Mouse (Mus musculus): ENCODE measurements around the gene Fam118b. TPM values are rescaled to one million over a fixed set of nuclear protein-coding genes. Genes with fewer than 3 reads are reported as not detected.
A peak's percentile ranks its signal among the peaks of the same experiment; 100 is the strongest.

Gene Fam118b
- total RNA-seq (2012; rRNA removed), result 22.0 and 23.4 TPM in 2 replicates
- 10 to 100 TPM in 1 of 2 experiments, not detected in 1; 30.9 TPM for polyA plus RNA-seq (2012; ENCODE audit: insufficient read depth in 1 of 2, insufficient read length in 2 of 2, low read depth in 1 of 2, low replicate concordance in 2 of 2, missing spikeins in 1 of 2)

DNA sequence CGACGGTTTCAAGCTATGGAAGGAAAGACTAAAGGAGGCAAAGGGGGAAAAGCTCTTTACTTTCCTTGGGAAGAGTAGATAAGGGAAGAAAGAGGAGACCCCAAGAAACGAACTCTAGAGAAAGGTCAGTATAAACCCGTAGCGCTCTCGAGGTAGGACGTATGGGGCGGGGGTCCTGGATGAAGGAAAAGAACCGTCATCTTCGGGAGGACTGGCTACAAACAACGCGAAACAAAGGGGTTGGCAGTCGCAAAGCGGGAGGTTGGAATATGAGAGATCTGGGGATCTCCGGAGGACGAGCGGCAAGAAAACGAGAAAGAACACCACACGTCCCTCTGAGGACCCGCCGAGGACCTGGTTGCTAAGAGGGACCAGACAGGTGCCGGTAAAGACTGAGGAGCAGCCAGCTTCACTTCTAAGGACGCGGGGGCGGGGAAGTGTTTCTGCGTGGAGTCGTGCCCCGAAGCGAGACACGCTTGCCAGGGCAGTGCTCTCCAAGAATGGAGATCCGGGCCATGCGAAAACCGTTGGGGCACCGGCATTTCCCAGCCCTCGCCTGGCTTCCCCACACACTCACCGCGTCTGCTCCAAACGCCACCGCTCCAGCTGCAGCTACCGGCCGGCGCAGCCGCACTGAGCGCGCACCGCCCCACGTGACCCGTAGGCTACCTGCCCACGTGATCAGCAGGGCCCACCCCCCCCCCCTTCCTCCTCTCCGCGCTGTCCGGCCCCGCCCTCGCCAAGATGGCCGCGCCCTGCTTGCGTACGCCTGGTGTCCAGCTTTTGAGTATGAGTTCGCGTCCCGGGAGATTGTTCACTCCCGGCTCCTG lies at the start of gene Fam118b, which contains the start of gene Rpusd4:
Fam118b (minus strand) TSS at position 660 of the 830 bp plus-strand sequence.
Rpusd4 (plus strand) TSS at position 720 of the 830 bp plus-strand sequence.
- peak; percentile 96 for DNase-seq (ENCODE audit: low read depth, low spot score)
- peaks cover 22% of the 10 kb centered on the region for H3K79me2 ChIP-seq (ENCODE audit: control insufficient read depth, insufficient read depth, low read length, poor library complexity)
- peak within 1 kb of the TSS; percentile 98 for H3K9ac ChIP-seq (ENCODE audit: control insufficient read depth, low read depth, low read length, poor library complexity, severe bottlenecking)
- peak within 1 kb of the TSS; percentile 95 to 98 for H3K4me3 ChIP-seq (ENCODE audit: control insufficient read depth in 1 of 2, insufficient read depth in 1 of 2, low read depth in 2 of 2, low read length in 2 of 2)
- no peaks in the 10 kb centered on the region for H3K27me3 ChIP-seq (ENCODE audit: control insufficient read depth in 1 of 2, insufficient read depth in 2 of 2, low read length in 2 of 2)
- peaks cover 2 to 54% of the 10 kb centered on the region in 2 experiments for H3K36me3 ChIP-seq (ENCODE audit: control insufficient read depth in 1 of 2, insufficient read depth in 2 of 2, low read length in 2 of 2)
- H3K9me3 ChIP-seq (replicated peaks; ENCODE audit: insufficient read depth, low read length), result no peaks in the 10 kb centered on the region
- H3K27ac ChIP-seq (ENCODE audit: control insufficient read depth, low read depth, low read length), result peak within 1 kb of the TSS; percentile 81
- peaks cover 16 to 37% of the 10 kb centered on the region in 2 experiments for H3K4me1 ChIP-seq (ENCODE audit: control insufficient read depth in 1 of 2, insufficient read depth in 2 of 2, low read length in 2 of 2)
- TF ChIP-seq POLR2AphosphoS2 (IDR thresholded peaks at IDR 0.05; ENCODE audit: low read length) (peak; percentile 84), HCFC1 (IDR thresholded peaks at IDR 0.05; ENCODE audit: low read depth, low read length) (peak; percentile 82), SMC3 (IDR thresholded peaks at IDR 0.05; ENCODE audit: low read depth, low read length) (no peak), RCOR1 (IDR thresholded peaks at IDR 0.05; ENCODE audit: low read depth, low read length) (no peak), NRF1 (IDR thresholded peaks at IDR 0.05; ENCODE audit: insufficient read depth, low read depth, low read length, poor library complexity, severe bottlenecking) (peak; percentile 91), MEF2A (IDR thresholded peaks at IDR 0.05; ENCODE audit: extremely low read depth, insufficient replicate concordance, low read depth, low read length, poor library complexity, severe bottlenecking) (0 out of 2 replicates have a peak, but pooled peaks have one; percentile 14), MXI1 (IDR thresholded peaks at IDR 0.05; ENCODE audit: low read depth, low read length) (peak; percentile 89), BHLHE40 (IDR thresholded peaks at IDR 0.05; ENCODE audit: borderline replicate concordance, low read depth, low read length) (peak; percentile 62; the same call in 1 of the 2 replicates), E2F4 (IDR thresholded peaks at IDR 0.05; ENCODE audit: borderline replicate concordance, low read depth, low read length) (no peak), EP300 (IDR thresholded peaks at IDR 0.05; ENCODE audit: low read depth in 1 of 2, low read length in 2 of 2) (peak in 1 of 2 experiments; percentile 31; a peak in 2 of 4 replicates), MAZ (IDR thresholded peaks at IDR 0.05; ENCODE audit: low read depth, low read length) (peak; percentile 92), USF2 (IDR thresholded peaks at IDR 0.05; ENCODE audit: borderline replicate concordance in 1 of 2, insufficient read depth in 1 of 2, low read depth in 1 of 2, low read length in 2 of 2) (peak; percentile 93 to 99), UBTF (IDR thresholded peaks at IDR 0.05; ENCODE audit: borderline replicate concordance, insufficient read depth, low read depth, low read length) (no peak), CHD1 (IDR thresholded peaks at IDR 0.05; ENCODE audit: low read depth, low read length) (no peak), ZC3H11A (IDR thresholded peaks at IDR 0.05; ENCODE audit: low read depth, low read length) (no peak), CTCF (IDR thresholded peaks at IDR 0.05 in 2 of 3, conservative IDR thresholded peaks at IDR 0.05 in 1 of 3; ENCODE audit: control insufficient read depth in 1 of 3, insufficient read depth in 1 of 3, low read depth in 2 of 3, low read length in 3 of 3, poor library complexity in 1 of 3, severe bottlenecking in 1 of 3) (no peak), GABPA (IDR thresholded peaks at IDR 0.05; ENCODE audit: low read depth, low read length) (no peak), TAL1 (IDR thresholded peaks at IDR 0.05; ENCODE audit: low read length) (no peak), RAD21 (IDR thresholded peaks at IDR 0.05; ENCODE audit: low read depth, low read length) (no peak), TCF12 (IDR thresholded peaks at IDR 0.05; ENCODE audit: low read depth, low read length) (no peak; the same call in 1 of the 2 replicates), ZNF384 (IDR thresholded peaks at IDR 0.05; ENCODE audit: low read depth, low read length) (no peak), ELF1 (IDR thresholded peaks at IDR 0.05; ENCODE audit: low read depth, low read length) (peak; percentile 58; the same call in 1 of the 2 replicates), SIN3A (IDR thresholded peaks at IDR 0.05; ENCODE audit: low read length) (peak; percentile 87), ETS1 (IDR thresholded peaks at IDR 0.05; ENCODE audit: low read depth, low read length) (peak; percentile 53; the same call in 1 of the 2 replicates), TBP (IDR thresholded peaks at IDR 0.05; ENCODE audit: low read depth, low read length) (peak; percentile 72), MAX (IDR thresholded peaks at IDR 0.05; ENCODE audit: low read length) (peak; percentile 97), GATA1 (IDR thresholded peaks at IDR 0.05; ENCODE audit: low read depth, low read length) (no peak), POLR2A (IDR thresholded peaks at IDR 0.05; ENCODE audit: control insufficient read depth in 1 of 2, insufficient read depth in 1 of 2, low read depth in 1 of 2, low read length in 2 of 2, poor library complexity in 1 of 2) (peak; percentile 94 to 95), ZKSCAN1 (IDR thresholded peaks at IDR 0.05; ENCODE audit: low read depth, low read length) (no peak), MYC (IDR thresholded peaks at IDR 0.05; ENCODE audit: low read depth, low read length) (no peak), CHD2 (IDR thresholded peaks at IDR 0.05; ENCODE audit: low read length) (no peak), POLR2AphosphoS5 (IDR thresholded peaks at IDR 0.05; ENCODE audit: borderline replicate concordance, low read depth, low read length) (no peak), MYB (IDR thresholded peaks at IDR 0.05; ENCODE audit: low read depth, low read length) (no peak), ZMIZ1 (IDR thresholded peaks at IDR 0.05; ENCODE audit: low read depth, low read length) (peak; percentile 62)
